Mouse (Mus musculus) frontal cortex, postnatal 25 days (tissue): ENCODE results near the gene Tjp1.

ENCODE experiments used
- DNase-seq, 2 experiments: peaks; one replicate each; pipeline ENCODE4 v3.0.0; 2022; ENCODE audit warnings: low spot score in 2 of 2

Gene Tjp1

DNA sequence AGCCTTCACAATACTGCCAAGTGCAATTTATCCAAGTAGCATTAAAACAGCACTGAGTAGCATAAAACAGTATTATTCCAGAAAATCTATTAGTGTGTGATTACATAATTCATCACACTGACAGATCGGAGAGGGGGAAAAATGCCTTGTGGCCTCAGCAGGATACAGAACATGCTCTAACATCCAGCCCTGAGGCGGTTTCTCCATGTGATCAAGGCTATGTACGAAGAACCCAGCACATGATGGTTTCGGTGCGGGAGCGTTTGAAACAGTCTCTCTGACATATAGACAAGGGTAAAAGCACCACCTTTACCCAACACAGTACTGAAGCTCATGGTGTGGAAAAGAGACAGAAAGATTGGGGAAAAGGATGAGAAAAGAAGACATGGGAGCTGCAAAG, 38.4 kb downstream of the Tjp1 start:
- DNase-seq = no peak

DNA sequence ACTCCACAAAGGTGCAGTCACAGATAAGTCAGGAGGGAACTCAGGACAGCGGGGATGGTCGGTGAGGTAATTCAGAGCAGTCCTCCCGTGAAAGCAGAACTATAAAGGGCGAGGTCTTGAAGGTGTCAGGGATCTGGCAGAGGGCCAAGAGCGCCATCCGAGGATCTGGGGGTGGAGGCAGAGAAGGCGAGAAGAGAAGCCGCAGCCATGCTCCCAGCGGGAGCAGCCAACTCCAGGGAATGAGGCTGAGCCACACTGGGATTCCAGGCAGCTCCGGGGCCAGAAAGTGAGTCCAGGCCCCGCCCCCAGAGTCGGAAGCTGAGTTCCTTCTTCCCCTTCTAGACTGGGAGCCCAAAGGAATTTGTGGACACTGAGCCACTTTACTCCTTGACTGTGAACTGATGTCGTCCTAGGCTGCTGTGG, 41.3 kb downstream of the Tjp1 start:
- no peak for DNase-seq

DNA sequence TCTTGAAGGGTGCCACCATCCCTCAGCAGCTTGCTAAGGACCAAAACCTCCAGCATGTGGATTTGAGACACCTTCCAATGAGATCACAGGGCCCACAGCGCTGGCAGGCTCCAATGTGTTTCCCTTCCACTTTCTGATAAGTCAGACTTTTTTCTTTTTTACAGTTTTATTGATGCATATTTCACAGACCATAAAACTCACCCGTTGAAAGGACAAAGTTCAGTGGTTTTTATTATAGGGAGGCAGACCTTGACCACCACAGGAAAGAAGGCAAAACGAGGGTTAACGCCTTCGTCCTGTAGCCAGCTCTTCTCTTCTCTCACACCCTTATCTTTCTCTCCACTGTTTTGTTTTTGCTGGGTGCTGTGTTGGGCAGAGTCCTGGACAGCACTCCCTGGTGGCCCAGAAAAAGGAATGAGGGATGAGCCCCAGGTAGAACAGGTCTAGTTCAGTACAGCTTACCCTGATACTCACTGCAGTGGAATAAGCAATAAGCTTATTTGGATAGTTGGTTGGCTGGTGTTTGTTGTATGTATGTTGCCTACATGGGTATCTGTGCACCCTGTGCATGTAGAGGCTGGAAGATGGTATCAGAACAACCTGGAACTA, 43.3 kb downstream of the Tjp1 start:
- DNase-seq = no peak

DNA sequence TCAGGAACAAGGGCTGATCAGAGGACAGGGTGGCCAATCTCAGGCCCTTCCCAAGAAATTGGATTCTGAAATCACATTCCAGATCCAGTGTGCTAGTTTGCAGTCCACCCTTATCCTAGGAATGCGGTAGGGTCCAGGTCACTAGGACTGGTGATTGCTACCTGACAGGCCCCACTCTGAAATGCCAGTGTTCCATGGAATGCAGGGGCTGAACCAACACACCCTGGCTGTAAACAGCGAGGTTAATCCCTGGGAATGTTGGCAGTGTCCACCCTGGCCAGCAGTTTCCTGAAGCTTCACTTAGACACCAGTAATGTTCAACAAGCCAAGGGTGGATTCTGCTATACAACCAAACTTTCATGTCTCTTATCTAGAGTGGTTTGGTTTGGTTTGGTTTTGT, 45.4 kb downstream of the Tjp1 start:
- DNase-seq = no peak

DNA sequence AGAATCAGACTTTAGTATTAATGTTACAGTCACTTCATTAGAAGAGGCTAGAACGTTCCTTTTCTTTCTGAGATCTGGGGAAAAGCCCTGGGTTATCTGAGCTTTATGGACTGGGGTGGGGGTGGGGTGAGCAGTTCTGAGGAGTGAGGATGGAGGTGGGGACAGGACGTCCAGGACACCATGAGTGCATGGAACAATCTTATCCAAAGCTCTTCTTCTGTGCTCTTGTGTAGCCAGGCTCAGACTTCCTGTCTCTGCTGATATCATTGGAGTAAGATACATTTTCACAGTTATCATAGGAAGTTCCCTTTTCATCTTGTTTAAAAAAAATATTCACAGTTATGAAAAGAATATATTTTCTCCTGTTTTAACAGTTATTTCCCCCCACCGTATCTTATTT, 55.5 kb downstream of the Tjp1 start:
- no peak for DNase-seq

DNA sequence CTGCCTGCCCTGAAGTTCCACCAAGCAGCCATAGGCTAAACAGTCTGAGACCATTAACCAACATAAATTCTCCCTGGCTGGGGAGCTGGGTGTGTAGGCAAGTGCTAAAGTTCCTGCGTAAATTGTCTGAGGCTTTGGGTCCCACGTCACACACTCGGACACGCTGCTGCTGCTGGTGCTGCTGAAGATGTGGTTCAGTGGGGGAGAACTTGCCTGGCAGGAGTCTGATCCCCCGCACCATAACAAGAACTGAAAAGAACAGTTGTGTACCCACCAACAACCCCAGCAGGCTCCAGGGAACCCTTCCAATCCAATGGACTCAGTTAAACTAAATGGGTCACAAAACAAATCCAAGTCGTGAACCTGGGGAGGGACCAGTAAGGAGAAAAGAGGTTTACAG, 56.2 kb downstream of the Tjp1 start:
- DNase-seq = no peak

DNA sequence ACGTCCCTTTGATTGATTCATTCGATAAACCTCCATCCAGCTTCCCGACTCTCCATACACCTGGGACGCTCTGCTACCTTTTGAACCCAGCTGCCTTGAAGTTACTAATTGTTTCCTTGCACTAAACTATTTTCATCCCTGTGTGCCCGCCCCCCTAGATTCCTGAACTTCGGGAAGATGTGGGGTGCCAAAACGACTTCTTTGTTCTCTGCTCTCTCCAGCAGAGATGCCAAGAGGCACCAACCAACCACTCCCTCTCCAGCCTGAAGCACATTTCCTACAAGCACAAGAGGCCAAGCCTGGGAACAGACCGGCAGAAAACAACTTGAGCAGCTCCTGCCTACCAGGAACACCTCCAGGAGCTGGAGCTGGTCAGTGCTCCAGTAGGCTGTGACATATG, 57.4 kb downstream of the Tjp1 start:
- DNase-seq = no peak

DNA sequence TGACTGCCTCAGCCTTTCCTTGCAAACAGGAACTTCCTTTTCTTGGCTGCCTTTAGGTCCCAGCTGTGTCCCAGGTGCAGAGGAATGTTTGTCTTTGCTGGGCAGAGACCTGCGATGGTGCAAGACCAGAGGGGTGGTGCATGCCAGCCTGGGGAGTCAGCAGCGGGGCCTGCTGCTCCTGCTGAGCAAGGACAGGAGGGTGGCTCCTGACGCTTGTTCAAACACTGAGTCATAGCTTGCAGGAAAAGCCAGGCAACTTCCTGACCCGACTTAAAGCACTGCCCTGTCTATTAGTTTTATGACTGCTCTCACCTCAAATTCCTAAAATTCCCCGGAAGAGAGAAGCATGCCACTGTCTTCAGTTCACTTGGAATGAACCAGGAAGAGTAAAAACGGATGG, 57.9 kb downstream of the Tjp1 start:
- no peak for DNase-seq

DNA sequence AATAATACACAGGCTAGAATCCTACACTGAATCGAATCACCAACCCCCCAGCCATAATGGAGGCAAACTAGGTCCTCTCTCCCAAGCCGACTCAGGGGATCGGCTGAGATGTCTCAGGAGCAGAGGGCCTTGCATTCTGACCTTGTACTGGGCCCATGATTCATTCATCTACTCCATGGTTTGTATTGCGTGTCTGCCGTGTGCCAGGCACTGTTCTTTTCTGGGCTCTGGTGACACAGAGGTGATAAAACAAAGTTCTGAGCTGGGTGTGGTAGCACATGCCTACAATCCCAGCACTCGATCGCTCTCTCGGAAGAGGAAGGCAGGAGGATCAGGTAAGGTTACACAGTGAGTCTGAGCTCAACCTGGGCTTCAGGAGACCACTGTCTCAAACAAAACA, 59.4 kb downstream of the Tjp1 start:
- DNase-seq = no peak

DNA sequence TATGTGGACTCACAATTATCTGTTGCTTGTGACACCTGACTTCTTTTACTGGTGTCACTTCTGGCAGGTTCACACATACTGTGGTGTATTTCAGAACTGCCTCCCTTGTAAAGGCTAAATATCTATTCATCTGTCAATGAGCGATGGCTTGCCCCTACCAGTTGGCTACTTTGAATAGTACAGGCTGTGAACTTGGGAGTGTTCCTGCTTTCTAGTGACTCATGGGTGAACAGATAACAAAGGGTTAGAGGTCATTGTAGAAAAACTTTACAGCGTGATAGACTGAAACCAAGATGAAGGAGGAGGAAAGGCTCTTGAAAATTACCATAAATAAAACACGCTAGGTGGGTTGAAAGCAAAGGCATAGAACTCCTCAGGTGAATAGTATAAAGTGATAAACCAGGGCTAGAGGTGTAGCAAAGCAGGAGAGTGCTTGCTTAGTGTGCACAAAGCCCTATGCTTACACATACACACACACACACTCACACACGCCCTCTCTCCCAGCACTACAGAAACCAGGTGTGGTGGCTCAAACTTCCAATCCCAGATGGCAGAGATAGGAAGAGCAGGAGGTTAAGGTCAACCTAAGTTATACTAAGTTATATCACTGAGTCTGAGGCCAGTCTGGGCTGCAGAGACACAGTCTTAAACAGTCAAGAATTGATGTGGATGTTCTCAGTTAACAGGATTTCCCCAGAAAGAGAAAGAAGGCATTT, 60.1 kb downstream of the Tjp1 start:
- no peak for DNase-seq

DNA sequence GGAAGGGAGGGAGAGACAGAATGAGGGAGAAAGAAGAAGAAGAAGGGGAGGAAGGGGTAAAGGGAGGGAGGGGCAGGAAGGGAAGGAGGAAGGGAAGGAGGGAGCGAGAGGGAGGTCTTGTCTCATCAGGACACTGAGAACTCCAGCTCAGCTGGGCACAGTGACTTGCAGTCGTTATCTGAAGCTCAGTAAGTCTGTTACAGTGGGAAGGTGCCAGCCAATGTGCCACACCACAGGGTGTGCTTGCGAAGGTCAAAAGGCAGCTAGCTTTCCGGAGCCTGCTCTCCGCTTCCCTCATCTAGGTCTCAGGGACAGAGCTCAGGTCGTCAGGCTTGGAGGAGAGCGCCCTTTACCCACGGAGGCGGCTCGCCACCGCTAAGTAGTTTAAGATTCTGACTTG, 61.4 kb downstream of the Tjp1 start:
- DNase-seq = no peak

DNA sequence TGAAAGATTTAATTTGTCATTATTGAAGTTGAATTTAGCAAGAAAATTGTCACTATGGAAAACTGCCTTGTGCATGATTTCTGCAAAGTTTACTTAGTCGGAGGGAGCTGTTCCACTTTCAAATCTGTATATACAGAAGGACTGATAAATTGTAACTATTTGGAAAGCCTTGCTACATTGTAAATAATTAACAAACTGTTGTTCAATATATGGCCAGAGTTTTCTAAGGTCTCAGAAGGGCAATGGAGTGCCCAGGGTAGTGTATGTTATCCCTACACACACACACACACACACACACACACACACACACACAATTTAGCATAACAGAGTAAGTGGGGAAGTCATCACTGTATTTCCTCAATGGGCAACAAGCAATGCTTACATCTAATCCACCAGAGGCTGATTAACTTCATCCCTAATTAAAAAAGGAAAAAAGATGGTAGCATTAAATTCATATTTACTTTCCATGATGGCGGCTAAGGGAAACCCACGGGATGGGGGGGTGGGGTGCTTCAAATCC, 63.0 kb downstream of the Tjp1 start:
- no peak for DNase-seq

DNA sequence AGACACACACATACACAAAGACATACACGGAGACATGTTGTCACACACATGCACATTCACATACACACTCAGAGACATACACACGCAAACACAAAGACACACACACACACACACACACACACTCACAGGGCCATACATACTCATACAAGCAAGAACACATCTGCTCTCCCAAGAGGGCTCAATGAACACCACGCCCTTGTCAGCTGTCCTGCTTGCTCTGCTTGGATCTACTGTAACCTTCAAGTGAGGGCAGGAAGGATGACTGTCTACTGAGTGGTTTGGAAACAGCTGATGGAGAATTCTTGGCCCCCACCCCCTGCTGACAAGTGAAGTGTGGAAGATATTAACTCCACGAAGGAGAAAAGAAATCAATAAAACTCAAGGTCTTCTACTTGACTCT, 64.1 kb downstream of the Tjp1 start:
- no peak for DNase-seq

DNA sequence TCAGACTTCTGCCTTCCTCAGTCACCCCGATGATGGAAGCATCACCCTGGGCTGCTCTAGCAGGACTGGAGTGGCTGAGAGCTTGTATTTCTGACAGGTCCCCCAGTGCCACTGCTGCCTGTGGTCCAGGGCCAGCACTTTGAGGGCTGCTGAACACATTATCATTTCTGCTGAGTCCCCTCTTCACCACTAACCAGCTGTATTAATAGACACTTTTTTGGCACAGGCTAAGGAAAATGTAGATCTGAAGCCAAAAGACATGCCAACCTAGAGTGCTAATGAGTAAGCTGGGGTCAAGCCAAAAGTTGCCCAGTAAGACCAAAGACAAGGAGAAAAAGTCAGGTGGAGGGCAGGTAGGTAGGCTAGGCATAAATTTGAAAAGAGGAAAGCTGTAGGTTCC, 66.2 kb downstream of the Tjp1 start:
- DNase-seq = no peak

DNA sequence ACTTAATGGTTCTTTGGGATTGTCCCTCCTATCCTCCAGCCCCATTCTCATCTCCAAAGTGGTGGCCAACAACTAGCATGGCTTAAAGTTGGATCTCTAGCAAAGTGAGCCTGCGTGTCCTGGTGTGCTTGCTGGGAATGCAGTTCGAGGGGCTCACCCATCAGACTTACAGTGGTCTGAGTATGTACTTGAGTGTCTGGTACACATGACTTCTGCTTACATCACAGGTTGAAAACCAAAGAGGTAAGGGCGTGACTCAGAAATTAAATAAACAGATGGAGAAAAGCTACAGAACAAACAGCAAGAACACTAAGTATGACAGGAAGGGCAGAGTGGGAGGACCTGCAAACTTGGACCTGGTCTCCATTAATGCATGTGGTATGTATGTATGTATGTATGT, 67.4 kb downstream of the Tjp1 start:
- no peak for DNase-seq

DNA sequence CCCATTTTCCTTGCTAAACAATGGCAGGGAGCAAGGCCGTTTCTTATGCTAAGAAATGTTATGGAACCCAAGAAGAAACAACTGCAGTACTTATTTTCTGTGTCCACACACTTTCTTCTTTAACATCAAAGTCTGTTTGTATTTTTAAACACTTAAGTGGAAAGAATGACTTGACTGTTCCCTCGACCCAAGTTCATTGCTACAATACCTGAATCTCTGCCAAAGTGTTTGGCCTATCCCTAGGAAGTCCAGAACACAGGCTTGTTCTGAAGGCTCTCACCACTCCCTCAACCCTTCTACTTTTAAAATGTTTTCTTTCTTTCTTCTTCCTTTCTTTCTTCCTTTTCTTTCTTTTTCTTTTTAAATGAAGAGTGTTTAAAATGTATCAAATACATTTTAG, 71.5 kb downstream of the Tjp1 start:
- DNase-seq = no peak

DNA sequence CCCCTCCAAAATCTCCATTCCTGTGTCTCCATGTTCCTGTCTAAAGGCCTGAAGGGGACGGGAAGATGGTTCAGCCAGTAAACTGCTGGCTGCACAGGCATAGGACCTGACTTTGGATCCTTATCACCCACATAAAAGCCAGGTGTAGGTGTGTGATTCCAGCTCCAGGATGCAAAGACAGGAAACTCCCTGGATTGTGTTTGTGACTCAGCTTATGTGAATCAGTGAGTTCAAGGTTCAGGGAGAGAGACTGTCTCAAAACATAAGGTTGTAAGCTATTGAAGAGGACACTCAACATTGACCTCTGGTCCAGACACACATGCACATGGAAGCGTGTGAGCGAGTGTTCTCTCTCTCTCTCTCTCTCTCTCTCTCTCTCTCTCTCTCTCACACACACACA, 72.4 kb downstream of the Tjp1 start:
- DNase-seq = no peak

DNA sequence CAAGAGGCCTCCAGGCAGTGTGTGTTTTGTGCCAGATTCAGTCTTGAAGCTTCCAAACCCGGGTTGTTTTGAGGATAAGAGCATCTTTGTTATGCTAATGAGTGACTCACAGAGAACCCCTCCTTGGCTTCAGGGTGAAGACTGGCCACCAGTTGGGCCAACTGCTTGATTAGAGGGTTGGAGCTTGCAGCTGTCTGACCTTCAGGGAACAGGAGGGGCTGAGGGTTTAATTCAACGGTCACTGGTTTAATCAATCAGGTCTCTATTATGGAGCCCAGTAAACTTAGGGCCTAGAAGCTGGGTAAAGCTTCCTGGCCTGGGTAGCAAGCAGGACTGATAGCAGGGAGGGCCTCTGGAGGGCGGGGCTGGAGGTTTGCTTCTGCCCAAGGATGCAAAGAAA, 73.3 kb downstream of the Tjp1 start:
- DNase-seq = no peak

DNA sequence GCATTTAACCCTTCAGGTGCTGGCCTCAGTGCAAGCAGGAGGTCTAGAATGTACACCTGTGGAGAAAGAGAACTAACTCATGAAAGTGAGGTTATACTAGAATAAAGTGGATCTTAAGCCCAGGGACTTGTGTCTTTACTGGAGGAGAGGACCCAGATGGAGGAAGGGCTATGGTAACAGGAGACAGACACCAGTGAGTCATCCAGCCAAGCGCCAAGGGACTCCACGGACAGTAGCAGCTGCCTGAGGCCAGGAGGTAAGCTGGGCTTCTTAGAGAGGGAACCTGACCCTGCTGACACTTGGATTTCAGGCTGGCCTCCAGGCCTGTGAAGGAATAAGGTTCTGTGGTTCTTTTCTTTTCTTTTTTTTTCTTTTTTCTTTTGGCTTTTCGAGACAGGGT, 75.3 kb downstream of the Tjp1 start:
- DNase-seq = no peak

DNA sequence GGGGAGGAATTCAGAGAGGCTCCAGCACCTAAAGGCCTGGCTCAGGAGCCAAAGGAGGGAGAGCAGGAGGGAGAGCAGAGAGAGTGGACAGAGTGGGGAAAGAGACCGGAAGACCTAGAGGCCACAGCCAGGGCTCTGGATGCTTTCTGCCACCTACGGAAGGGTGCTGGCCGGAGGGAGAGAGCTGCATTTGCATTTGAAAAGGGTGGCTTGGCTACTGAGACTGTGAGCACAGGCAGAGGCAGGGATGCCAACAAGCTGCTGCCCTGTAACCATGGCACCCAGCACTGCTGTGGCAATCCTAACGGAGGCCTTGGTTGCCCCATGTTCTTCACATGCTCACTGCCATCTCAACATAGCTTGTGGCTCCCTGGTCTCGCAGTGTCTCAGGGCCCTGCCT, 77.4 kb downstream of the Tjp1 start:
- no peak for DNase-seq

DNA sequence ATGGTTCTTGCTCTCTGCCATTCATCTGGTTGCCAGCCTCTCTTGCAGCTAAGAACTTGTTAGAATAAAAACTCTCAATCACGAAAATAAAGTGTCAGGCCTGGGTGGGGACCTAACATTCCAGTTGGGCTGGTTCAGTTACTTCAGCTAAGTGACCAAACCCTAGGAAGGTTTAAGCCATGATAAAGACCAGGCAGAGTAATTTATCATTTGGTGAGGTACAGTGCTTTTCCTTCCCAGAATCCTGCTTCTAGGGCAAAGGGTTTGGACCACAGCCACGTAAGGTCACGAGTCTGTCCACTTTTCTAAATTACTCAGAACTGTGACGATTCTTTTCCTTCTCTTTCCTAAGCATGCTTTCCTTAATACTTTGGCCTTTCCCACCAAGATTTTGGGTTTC, 86.1 kb downstream of the Tjp1 start:
- no peak for DNase-seq

DNA sequence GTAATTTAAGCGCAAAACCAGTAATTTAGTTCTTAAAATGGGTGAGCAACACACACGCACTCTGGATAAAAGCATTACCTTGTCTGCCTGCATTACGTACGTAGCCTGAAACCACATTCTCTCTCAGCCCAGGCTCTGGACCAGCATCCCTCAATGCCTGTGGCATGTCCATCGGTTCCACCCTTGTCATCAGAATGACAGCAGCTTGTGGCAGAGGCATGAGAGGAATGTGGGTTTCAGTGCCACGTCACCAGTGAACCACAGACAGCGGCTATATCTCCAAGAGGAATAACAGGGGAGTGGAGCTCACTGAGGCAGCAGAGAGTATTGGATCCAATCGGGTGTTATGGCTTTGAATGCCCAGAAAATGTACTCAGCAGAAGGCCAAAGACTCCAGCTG, 88.1 kb downstream of the Tjp1 start:
- DNase-seq = no peak

DNA sequence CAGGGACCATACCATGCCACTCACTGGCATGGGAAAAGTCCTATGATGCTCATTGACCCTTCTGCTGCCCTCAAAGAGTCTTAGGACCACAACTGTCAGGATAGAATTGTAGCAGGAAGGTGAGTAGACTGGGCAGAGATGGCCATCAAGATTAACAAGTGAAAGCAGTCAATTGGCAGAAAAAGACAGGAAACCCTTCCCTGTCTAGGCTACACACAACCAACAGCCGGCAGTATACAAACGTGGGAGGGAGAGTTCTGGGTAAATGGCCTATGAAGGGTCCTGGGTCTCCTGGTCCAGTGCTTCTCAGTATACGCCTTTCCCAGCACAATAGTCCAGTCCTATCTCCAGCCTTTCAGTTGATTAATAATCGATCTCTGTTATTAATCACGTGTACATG, 89.4 kb downstream of the Tjp1 start:
- DNase-seq = no peak

DNA sequence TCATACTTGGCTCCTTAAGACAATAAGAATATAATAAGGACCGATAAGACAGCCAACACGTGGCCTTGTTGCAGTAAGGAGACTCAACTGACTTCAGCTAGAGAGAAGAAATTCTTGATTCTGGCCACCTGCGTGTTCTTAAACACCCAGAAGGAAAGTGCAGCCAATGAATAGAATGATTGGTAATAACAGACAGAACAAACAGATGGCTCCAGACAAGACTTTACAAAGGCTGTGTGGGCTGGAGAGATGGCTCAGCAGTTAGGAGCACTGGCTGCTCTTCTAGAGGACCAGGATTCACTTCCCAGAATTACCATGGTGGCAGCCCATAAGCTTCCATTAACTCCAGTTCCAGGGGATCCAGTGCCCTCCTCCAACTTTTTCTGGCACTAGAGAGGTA, 90.7 kb downstream of the Tjp1 start:
- no peak for DNase-seq
